Mouse (Mus musculus): ENCODE measurements around the gene Trio.

GRCm38 (mm10) chr15:27984881-27985280 is 40.8 kb downstream of the Trio start:
- TF ChIP-seq POLR2A (IDR thresholded peaks at IDR 0.05; ENCODE audit: borderline replicate concordance, low read depth, low read length): no peak
- TF ChIP-seq CTCF (IDR thresholded peaks at IDR 0.05; ENCODE audit: low read depth, low read length): no peak
